Mouse (Mus musculus) lung, postnatal 0 days (tissue): ENCODE measurements around the gene Olfr785. TPM values are rescaled to one million over a fixed set of nuclear protein-coding genes. Genes with fewer than 3 reads are reported as not detected.
"Not testable (repeated sequence)": the region's sequence is repeated elsewhere in the genome, so short reads cannot be mapped to it uniquely, and the experiment has no call there.

ENCODE experiments used
- ATAC-seq: fragments of 200-750 bp; cut with Nextera tagmentation; 2 replicates; pipeline ENCODE4 v1.8.0; 2017; ENCODE audit warnings: moderate library complexity
- DNase-seq: peaks from one replicate; pipeline ENCODE4 v3.0.0-alpha.2; 2016; ENCODE audit warnings: low spot score
- H3K27ac ChIP-seq: fragments of 300-500 bp; sonication (generic); 2 replicates; pipeline ENCODE4 v1.5.1; 2014; ENCODE audit warnings: antibody characterized with exemption, mild to moderate bottlenecking, low read length, mixed read lengths
- H3K27me3 ChIP-seq: fragments of 300-500 bp; sonication (generic); replicated peaks from 2 replicates; pipeline ENCODE4 v1.6.1; 2014; ENCODE audit warnings: low read length, mixed read lengths; ENCODE audit not compliant: insufficient read depth
- H3K36me3 ChIP-seq: fragments of 300-500 bp; sonication (generic); 2 replicates; pipeline ENCODE4 v1.6.1; 2014; ENCODE audit warnings: low read length, mixed read lengths; ENCODE audit not compliant: insufficient read depth
- H3K4me1 ChIP-seq: fragments of 300-500 bp; sonication (generic); 2 replicates; pipeline ENCODE4 v1.6.1; 2014; ENCODE audit warnings: antibody characterized with exemption, low read depth, low read length, mixed read lengths; ENCODE audit not compliant: insufficient read depth
- H3K4me2 ChIP-seq: fragments of 300-500 bp; sonication (generic); replicated peaks from 2 replicates; pipeline ENCODE4 v1.6.1; 2014; ENCODE audit warnings: low read depth, mild to moderate bottlenecking, low read length, moderate library complexity, mixed read lengths
- H3K4me3 ChIP-seq: fragments of 300-500 bp; sonication (generic); 2 replicates; pipeline ENCODE4 v1.5.1; 2014; ENCODE audit warnings: low read depth, low read length
- H3K9ac ChIP-seq: fragments of 300-500 bp; sonication (generic); replicated peaks from 2 replicates; pipeline ENCODE4 v1.6.1; 2014; ENCODE audit warnings: low read depth, mild to moderate bottlenecking
- H3K9me3 ChIP-seq: fragments of 300-500 bp; sonication (generic); 2 replicates; pipeline ENCODE4 v1.6.1; 2016; ENCODE audit warnings: low read length, mixed read lengths
- CTCF ChIP-seq: IDR thresholded peaks from 2 replicates; pipeline ENCODE4 v1.5.1; 2016; ENCODE audit warnings: antibody characterized with exemption, mild to moderate bottlenecking
- EP300 ChIP-seq: IDR thresholded peaks from 2 replicates; pipeline ENCODE4 v1.6.1; 2016; ENCODE audit warnings: antibody characterized with exemption, mild to moderate bottlenecking, control low read depth
- WGBS: fragments of 180-500 bp; shearing (Covaris S2); extraction: QIAGEN DNeasy Blood & Tissue Kit; methylation state at CpG from one replicate; pipeline ENCODE4 v1.1.7; 2014; 5-methylcytosine and 5-hydroxymethylcytosine counted together
- polyA plus RNA-seq: library from polyadenylated mRNA; unstranded; fragments of >200 nt; fragmentation: Nextera tagmentation; extraction: Ambion mirVana; gene quantifications from 2 replicates; pipeline ENCODE4 v1.2.1, GENCODE M21; 2015

Olfr785 gene
- polyA plus RNA-seq = not detected in 2 replicates

- H3K9ac ChIP-seq = no peak within 1 kb of the TSS
- H3K4me1 ChIP-seq = no peaks in the 10 kb centered on the region
Observed at GRCm38 (mm10) chr10:129405126-129405525, at the start of gene Olfr785. TSS of gene Olfr785 (plus strand) at chr10:129405426.

DNA sequence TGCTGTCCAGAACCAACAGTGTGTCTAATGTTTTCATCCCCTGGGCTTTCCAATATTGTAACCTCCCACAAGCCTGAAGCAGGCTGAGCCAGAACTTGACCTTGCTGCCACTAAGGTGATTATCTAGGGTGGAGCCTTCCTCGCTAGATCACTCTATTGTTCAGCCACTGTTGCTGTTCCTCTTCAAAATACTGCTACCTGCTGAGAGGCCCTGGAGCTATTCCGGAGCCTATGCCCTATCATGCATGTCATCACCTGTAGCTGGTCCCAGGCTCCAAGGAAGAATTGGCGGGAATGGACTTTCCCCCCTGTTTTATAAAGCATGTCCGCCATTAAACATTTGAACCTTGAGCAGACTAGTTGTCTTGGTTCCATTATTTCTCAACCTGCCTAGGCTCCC lies 48.7 kb upstream of the Olfr785 start:
- DNase-seq, H3K4me3 ChIP-seq, ATAC-seq, H3K27ac ChIP-seq, H3K4me1 ChIP-seq, H3K27me3 ChIP-seq, H3K36me3 ChIP-seq, H3K9me3 ChIP-seq, H3K4me2 ChIP-seq, H3K9ac ChIP-seq: not testable (repeated sequence)
- 89% methylated on average over 4 of the region's 4 CpGs for WGBS

More at GRCm38 (mm10) chr10:129405126-129405525, at the start of gene Olfr785:
- DNase-seq (no peak), ATAC-seq (no peak)
- no peaks in the 10 kb centered on the region for H3K9me3 ChIP-seq
- no peaks in the 10 kb centered on the region for H3K36me3 ChIP-seq
- 51% methylated on average over 2 of the region's 2 CpGs for WGBS
- TF ChIP-seq CTCF = no peak
- no peak within 1 kb of the TSS for H3K4me2 ChIP-seq
- H3K27me3 ChIP-seq = no peaks in the 10 kb centered on the region
- no peak within 1 kb of the TSS for H3K4me3 ChIP-seq
- no peak within 1 kb of the TSS for H3K27ac ChIP-seq

GRCm38 (mm10) chr10:129357307-129357706 lies 47.9 kb upstream of the Olfr785 start:
- Histone ChIP-seq H3K4me2 (no peak overlapping the region), H3K27ac (no peak overlapping the region), H3K4me1 (no peaks in the 10 kb centered on the region), H3K27me3 (no peaks in the 10 kb centered on the region), H3K9ac (no peak overlapping the region), H3K4me3 (no peak overlapping the region), H3K9me3 (no peaks in the 10 kb centered on the region), H3K36me3 (no peaks in the 10 kb centered on the region)
- WGBS = 68% methylated on average over 5 of the region's 5 CpGs
- TF ChIP-seq EP300 = no peak
- no peak for TF ChIP-seq CTCF
- ATAC-seq = no peak
- no peak for DNase-seq

- not testable (repeated sequence) for H3K9me3 ChIP-seq, H3K4me1 ChIP-seq, H3K9ac ChIP-seq, H3K27ac ChIP-seq, ATAC-seq, DNase-seq, H3K27me3 ChIP-seq, H3K36me3 ChIP-seq, H3K4me3 ChIP-seq, H3K4me2 ChIP-seq
- 83% methylated on average over 5 of the region's 5 CpGs for WGBS
Observed at GRCm38 (mm10) chr10:129374051-129374450, 31.2 kb upstream of the Olfr785 start.

DNA sequence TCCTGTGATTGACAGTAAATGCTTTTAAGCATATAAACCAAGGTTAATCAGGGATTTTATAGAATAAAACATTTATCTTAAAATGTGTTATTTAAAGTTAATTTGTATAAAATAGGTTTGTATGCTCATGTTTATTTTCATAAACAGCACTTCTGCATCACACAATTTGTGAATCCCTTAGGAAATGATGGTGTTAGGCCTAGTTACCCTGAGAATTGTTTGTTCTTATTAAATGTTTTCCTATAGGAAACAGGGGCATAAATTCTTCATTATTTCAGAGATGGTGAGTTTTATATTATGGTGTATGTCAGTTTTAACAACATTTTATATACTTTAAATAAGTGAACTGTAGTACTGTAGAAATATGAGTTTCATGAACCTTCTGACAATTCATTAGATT lies 21.4 kb upstream of the Olfr785 start, which contains the start of gene Olfr784:
Gene Olfr784 (plus strand): TSS at position 301 of the 400 bp plus-strand sequence.
- no peak for ATAC-seq
- H3K9ac ChIP-seq = no peak within 1 kb of the TSS
- H3K4me3 ChIP-seq = no peak within 1 kb of the TSS
- TF ChIP-seq EP300 (no peak), CTCF (no peak)
- H3K4me1 ChIP-seq = no peaks in the 10 kb centered on the region
- H3K27me3 ChIP-seq = no peaks in the 10 kb centered on the region
- no peaks in the 10 kb centered on the region for H3K9me3 ChIP-seq
- no peaks in the 10 kb centered on the region for H3K36me3 ChIP-seq
- DNase-seq = no peak
- no peak within 1 kb of the TSS for H3K4me2 ChIP-seq
- no peak within 1 kb of the TSS for H3K27ac ChIP-seq

- ATAC-seq (no peak), DNase-seq (no peak)
- H3K36me3 ChIP-seq = no peaks in the 10 kb centered on the region
- no peaks in the 10 kb centered on the region for H3K4me1 ChIP-seq
- no peak overlapping the region for H3K4me3 ChIP-seq
- H3K27ac ChIP-seq = no peak overlapping the region
- TF ChIP-seq EP300 (no peak), CTCF (no peak)
- 39% methylated on average over 5 of the region's 5 CpGs for WGBS
- H3K9me3 ChIP-seq = no peaks in the 10 kb centered on the region
- H3K9ac ChIP-seq = no peak overlapping the region
- no peaks in the 10 kb centered on the region for H3K27me3 ChIP-seq
- H3K4me2 ChIP-seq = no peak overlapping the region
Observed at GRCm38 (mm10) chr10:129400892-129401291, 4.3 kb upstream of the Olfr785 start.

DNA sequence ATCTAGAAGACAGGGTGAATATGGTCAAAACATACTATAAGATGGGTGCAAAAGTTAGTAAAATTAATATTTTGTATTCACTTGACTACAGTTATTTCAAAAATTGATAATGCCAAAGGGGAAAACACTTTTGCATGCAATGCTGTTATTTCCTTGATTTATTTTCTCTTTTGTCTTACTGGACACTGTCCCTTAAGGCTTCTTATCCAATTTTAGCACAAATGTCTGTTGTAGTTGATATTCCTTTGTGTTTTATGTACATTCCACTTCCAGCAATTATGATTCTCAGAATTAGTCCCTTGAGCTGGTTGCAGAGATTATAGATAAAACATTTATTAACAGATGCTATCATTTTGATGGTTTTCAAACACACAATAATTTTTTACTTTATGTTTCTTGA lies 21.8 kb downstream of the Olfr785 start, which contains the start of gene Olfr786:
Gene Olfr786 (plus strand): TSS at position 301 of the 400 bp plus-strand sequence.
- TF ChIP-seq EP300 (no peak), CTCF (no peak)
- DNase-seq = no peak
- no peaks in the 10 kb centered on the region for H3K9me3 ChIP-seq
- H3K4me3 ChIP-seq = no peak within 1 kb of the TSS
- no peak within 1 kb of the TSS for H3K4me2 ChIP-seq
- no peaks in the 10 kb centered on the region for H3K4me1 ChIP-seq
- no peak for ATAC-seq
- H3K27me3 ChIP-seq = no peaks in the 10 kb centered on the region
- no peak within 1 kb of the TSS for H3K27ac ChIP-seq
- no peaks in the 10 kb centered on the region for H3K36me3 ChIP-seq
- H3K9ac ChIP-seq = no peak within 1 kb of the TSS

Other genes starting within 250 kb of the Olfr785 start
- not detected in 2 replicates for gene Olfr771, start 240.7 kb upstream of the Olfr785 start, polyA plus RNA-seq
- gene Olfr772, start 227.5 kb upstream of the Olfr785 start, polyA plus RNA-seq = not detected in 2 replicates
- not detected in 2 replicates for gene Olfr773, start 218.0 kb upstream of the Olfr785 start, polyA plus RNA-seq
- not detected in 2 replicates for gene Olfr774, start 169.2 kb upstream of the Olfr785 start, polyA plus RNA-seq
- not detected in 2 replicates for gene Olfr775, start 157.0 kb upstream of the Olfr785 start, polyA plus RNA-seq
- not detected in 2 replicates for gene Olfr776, start 146.3 kb upstream of the Olfr785 start, polyA plus RNA-seq
- gene Olfr777, start 133.9 kb upstream of the Olfr785 start, polyA plus RNA-seq = not detected in 2 replicates
- not detected in 2 replicates for gene Olfr780, start 87.3 kb upstream of the Olfr785 start, polyA plus RNA-seq
- gene Olfr781, start 76.6 kb upstream of the Olfr785 start, polyA plus RNA-seq = not detected in 2 replicates
- gene Olfr782, start 56.6 kb upstream of the Olfr785 start, polyA plus RNA-seq = not detected in 2 replicates
- not detected in 2 replicates for gene Olfr784, start 21.3 kb upstream of the Olfr785 start, polyA plus RNA-seq
- gene Olfr786, start 21.9 kb downstream of the Olfr785 start, polyA plus RNA-seq = not detected in 2 replicates
- not detected in 2 replicates for gene Olfr787, start 56.4 kb downstream of the Olfr785 start, polyA plus RNA-seq
- not detected in 2 replicates for gene Olfr788, start 65.6 kb downstream of the Olfr785 start, polyA plus RNA-seq
- not detected in 2 replicates for gene Olfr789, start 79.3 kb downstream of the Olfr785 start, polyA plus RNA-seq
- gene Olfr790, start 93.1 kb downstream of the Olfr785 start, polyA plus RNA-seq = not detected in 2 replicates
- not detected in 2 replicates for gene Olfr791, start 116.4 kb downstream of the Olfr785 start, polyA plus RNA-seq
- not detected in 2 replicates for gene Olfr792, start 133.7 kb downstream of the Olfr785 start, polyA plus RNA-seq
- gene Olfr794, start 162.2 kb downstream of the Olfr785 start, polyA plus RNA-seq = not detected in 2 replicates
- not detected in 2 replicates for gene Olfr796, start 207.1 kb downstream of the Olfr785 start, polyA plus RNA-seq
- not detected in 2 replicates for gene Olfr798, start 222.5 kb downstream of the Olfr785 start, polyA plus RNA-seq
- gene Olfr799, start 232.1 kb downstream of the Olfr785 start, polyA plus RNA-seq = not detected in 2 replicates